Mouse (Mus musculus): ENCODE results near the gene Scrn1. TPM values are rescaled to one million over a fixed set of nuclear protein-coding genes. Genes with fewer than 3 reads are reported as not detected.

Gene Scrn1
- polyA plus RNA-seq, 1 experiment from 2014 or later, result 2.5 TPM

DNA sequence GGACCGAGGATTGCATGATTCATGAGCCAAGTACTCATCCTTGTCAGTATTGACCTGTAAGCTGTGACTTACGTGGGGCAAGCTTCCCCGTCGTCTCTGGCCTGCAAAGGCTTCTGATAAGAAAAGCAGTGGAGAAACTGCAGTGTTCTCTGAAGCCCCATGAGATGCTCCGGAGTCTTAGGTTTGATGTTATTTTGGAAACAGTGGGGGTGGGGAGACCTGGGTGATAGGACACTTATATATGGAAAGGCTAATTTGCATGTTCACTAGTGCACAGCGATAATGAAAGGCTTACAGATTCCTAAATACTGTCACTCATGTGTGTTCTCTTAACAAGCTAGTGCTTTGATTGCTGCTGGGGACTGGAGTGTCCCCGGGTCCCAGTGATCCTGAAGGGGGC, 106.6 kb downstream of the Scrn1 start:
- TF ChIP-seq CTCF (IDR thresholded peaks at IDR 0.05; ENCODE audit: low read depth), result no peak
- Histone ChIP-seq H3K27me3 (replicated peaks; ENCODE audit: control insufficient read depth, insufficient read depth, low read length) (no peaks in the 10 kb centered on the region), H3K9me3 (ENCODE audit: control insufficient read depth) (no peaks in the 10 kb centered on the region), H3K27ac (ENCODE audit: low read depth, low read length) (no peak overlapping the region), H3K4me2 (replicated peaks; ENCODE audit: low read depth) (no peak overlapping the region), H3K4me3 (ENCODE audit: low read depth, low read length) (no peak overlapping the region), H3K4me1 (replicated peaks; ENCODE audit: control insufficient read depth, insufficient read depth, low read length) (no peaks in the 10 kb centered on the region), H3K36me3 (ENCODE audit: control insufficient read depth, insufficient read depth) (no peaks in the 10 kb centered on the region), H3K9ac (ENCODE audit: low read depth, low read length) (no peak overlapping the region)
- ATAC-seq, result no peak
- WGBS, result 60% methylated on average over 7 of the region's 7 CpGs

Other genes with a start within 250 kb of the Scrn1 start
- 47.4 and 52.3 TPM in 2 replicates for gene Prr15, start 240.7 kb downstream of the Scrn1 start, polyA plus RNA-seq (2015; fragmentation: Nextera tagmentation; extraction: Ambion mirVana)
- 4.5 and 5.7 TPM in 2 replicates for gene Wipf3, start 136.9 kb downstream of the Scrn1 start, polyA plus RNA-seq (2015; fragmentation: Nextera tagmentation; extraction: Ambion mirVana)
- gene Plekha8, start 28.6 kb upstream of the Scrn1 start, polyA plus RNA-seq (2015; fragmentation: Nextera tagmentation; extraction: Ambion mirVana), result 8.1 and 9.0 TPM in 2 replicates
- 8.4 and 8.7 TPM in 2 replicates for gene Fkbp14, start 30.8 kb upstream of the Scrn1 start, polyA plus RNA-seq (2015; fragmentation: Nextera tagmentation; extraction: Ambion mirVana)
- 2.5 and 3.2 TPM in 2 replicates for gene Mturn, start 115.1 kb upstream of the Scrn1 start, polyA plus RNA-seq (2015; fragmentation: Nextera tagmentation; extraction: Ambion mirVana)